Mouse (Mus musculus) liver (tissue): ENCODE results near the gene Adamts12.

Experiments used
- DNase-seq: peaks from one replicate; pipeline ENCODE4 v3.0.0-alpha.2; 2020; ENCODE audit warnings: mixed read lengths

Adamts12 gene

GRCm38 (mm10) chr15:11082961-11083569 lies 18.5 kb downstream of the Adamts12 start:
- no peak for DNase-seq

DNA sequence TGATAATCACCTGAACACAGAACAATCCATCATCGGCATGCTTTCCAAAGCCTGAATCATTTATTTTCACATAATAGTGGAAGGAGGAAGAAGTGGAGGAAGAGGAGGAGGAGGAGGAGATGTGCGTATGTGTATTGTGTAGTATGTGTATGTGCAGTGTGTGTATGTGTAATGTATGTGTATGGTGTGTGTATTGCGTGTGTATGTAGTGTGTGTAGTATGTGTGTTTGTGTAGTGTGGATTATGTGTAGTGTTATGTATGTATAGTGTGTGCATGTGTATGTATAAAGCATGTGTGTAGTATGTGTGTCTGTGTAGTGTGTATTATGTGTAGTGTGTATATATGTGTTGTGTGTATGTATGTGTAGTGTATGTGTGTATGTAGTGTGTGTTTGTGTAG lies 19.1 kb downstream of the Adamts12 start:
- DNase-seq = no peak

- DNase-seq = no peak
These were observed 19.8 kb downstream of the Adamts12 start for GRCm38 (mm10) chr15:11084241-11084992.

- DNase-seq = no peak
These were observed 20.4 kb downstream of the Adamts12 start for GRCm38 (mm10) chr15:11084993-11085365.

GRCm38 (mm10) chr15:11089494-11089893 lies 24.9 kb downstream of the Adamts12 start:
- DNase-seq = no peak

DNA sequence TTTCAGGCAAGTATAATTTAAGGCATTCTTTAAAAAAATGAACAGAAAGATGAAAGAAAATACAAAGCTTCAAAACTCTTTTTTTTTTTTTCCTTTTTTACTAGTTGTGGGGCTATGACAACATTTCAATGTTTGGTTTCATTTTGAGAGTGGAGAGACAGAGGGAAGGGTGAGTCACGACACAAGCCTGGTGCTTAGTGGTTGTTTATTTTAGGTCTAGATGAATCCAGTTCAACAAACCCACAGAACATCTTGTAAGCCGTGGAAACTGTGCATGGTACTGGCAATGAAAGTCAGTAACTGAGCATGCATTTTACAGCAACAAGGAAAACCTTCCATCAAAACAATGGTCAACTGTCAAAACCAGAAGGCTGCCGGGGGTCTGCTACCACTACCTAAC lies 31.0 kb downstream of the Adamts12 start:
- DNase-seq = no peak

- DNase-seq = no peak
These were observed 33.5 kb downstream of the Adamts12 start for GRCm38 (mm10) chr15:11097967-11098702.

DNA sequence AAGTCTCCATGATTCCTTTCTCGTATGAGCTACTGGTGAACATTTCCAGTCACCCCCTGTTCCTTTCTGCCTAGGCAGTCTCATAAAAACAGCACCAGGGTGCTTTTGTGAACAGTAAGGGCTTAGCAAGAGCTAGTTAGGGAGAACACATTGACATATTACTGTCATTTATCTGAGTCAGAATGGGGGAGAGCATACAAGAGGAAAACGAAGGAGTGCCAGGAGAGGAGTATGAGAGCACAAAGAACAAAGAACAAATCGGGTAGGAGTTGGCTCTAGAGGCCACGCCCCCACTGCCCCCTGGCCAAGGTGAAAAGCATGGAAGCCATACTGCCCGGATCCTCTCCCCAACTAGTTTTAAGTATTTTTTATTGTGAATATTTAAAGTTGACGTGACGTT lies 34.4 kb downstream of the Adamts12 start:
- DNase-seq = no peak

DNA sequence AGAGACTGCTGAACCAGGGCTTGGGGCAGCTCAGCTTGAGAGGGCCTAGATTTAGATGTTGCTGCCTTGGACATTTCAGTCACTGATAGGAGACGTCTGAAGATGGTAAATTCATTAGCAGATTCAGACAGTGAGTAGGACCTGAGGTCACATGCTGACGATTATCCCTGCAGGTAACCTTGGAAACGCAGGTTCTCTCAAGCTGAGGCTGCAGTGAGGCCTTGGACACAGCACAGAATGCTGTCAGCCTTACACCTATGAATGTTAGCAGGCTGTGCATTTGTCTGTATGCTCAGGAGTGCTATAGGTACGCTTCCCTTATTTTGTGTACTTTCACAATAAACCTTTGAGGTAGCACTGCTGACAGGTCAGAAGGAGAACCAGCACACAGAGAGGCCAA lies 36.3 kb downstream of the Adamts12 start:
- DNase-seq = no peak

DNA sequence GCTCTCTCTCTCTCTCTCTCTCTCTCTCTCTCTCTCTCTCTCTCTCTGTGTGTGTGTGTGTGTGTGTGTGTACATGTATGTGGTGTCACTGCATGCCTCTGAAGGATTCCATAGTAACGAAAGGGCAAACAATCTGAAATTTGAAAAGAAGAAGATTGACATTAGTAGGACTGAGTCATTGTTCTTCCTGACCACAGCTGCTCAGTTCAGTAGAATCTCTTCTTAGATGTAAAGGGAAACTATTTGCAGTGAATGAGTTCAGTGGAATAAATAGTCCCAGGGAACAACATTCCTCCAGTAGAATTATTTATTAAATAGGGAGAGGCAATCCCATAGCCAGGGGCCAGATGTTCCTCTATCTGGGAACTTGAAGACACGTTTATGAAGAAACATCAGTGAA lies 40.5 kb downstream of the Adamts12 start:
- DNase-seq = no peak

DNA sequence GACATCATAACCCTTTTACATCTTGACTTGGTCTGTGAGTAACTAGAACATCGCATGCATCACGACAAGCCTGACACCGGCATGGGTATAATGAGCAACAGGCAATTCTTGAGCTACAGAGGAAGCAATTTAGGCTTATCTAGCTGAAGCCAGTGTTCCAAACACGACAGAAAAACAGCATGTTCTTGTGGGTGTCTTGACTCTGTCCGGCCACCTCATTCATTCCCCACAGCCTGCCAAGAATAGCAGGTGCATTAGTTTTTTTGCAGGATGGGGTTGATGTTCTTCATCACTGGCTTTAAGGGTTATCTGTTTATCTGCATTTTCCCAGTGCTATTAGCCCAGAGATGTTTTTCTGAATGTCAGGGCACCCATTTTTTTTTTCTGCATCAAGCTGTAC lies 42.8 kb downstream of the Adamts12 start:
- DNase-seq = no peak

GRCm38 (mm10) chr15:11114631-11115197 lies 50.1 kb downstream of the Adamts12 start:
- DNase-seq = no peak

- no peak for DNase-seq
These were observed 51.7 kb downstream of the Adamts12 start for GRCm38 (mm10) chr15:11116303-11116702.

- no peak for DNase-seq
These were observed 52.3 kb downstream of the Adamts12 start for GRCm38 (mm10) chr15:11116853-11117252.

DNA sequence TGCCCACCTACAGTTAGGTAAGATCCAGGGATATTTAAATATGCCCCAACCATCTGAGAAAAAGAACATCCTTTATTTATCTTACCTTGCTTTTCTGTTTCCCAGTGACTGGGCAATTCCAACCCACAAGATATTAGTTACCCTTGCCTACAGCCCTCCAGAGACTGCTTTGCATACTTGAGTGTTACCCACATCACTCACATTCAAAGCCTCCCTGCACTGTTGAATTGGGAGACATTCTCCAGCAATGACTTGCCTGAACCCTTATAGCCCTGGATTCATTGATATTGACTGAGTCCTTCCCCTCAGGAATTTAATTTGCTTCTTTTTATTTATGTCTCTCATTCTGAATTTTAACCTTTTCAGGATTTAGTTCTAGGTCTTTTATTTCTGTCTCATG lies 53.8 kb downstream of the Adamts12 start:
- no peak for DNase-seq

DNA sequence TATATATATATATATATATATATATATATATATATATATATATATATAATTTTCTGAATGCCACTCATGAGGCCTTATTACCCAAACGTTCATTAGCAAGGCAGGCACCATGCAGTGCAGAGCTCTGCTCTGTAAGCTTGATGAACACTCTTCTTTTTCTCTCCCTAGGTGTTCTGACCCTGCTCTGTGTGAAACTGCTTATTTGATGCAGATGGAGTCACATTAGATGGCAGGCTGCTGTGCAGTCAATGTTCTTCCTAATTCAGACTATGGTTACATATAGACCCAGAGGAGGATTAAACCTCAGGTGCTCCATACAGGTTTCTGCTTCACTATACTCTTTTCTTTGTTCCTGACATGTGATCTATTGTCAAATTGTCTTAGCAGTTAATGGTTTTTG lies 57.1 kb downstream of the Adamts12 start:
- no peak for DNase-seq

- DNase-seq = no peak
These were observed 60.8 kb downstream of the Adamts12 start for GRCm38 (mm10) chr15:11125361-11125760.

DNA sequence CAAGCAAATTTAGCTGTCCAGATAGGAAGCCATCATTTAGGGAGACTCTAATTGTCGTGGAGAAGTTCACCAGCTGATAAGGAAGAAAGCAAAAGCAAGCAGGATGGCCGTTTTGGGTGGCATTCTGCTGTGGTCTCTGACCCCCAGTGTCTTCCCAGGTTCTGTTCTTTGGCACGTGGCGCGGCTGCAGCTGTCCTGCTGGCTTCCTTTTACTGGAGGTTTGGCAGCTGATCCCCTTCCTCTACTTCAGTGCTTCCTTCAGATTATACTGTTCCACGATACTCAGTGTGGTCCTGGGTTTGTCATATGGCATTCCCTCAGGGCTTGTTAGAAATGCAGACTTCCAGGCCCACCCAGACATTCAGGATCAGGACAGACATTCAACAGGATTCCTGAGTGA lies 63.9 kb downstream of the Adamts12 start:
- DNase-seq = no peak

GRCm38 (mm10) chr15:11132586-11133558 lies 68.3 kb downstream of the Adamts12 start:
- no peak for DNase-seq

DNA sequence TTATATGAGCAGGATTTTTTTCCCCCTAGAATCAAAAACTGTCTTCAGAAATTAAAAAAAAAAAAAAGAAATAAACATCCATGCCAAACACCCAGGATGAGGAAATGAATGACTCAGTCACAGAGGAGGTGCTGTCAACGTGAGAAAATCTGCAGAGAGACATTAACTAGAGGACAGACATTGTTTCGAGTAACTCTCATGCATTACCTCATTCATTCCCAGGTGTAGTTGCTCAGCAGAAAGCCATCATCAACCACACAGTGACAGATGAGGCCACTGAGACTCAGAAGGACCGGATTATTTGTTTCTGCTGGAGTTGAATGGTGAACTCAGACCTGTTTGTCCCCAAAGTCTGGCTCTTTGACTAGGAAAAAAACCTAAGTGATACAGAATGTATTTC lies 81.0 kb downstream of the Adamts12 start:
- DNase-seq = no peak

GRCm38 (mm10) chr15:11159386-11159785 lies 94.8 kb downstream of the Adamts12 start:
- no peak for DNase-seq

- no peak for DNase-seq
These were observed 96.2 kb downstream of the Adamts12 start for GRCm38 (mm10) chr15:11160759-11161158.
